Mouse (Mus musculus): Measurements from ENCODE around the gene Trip10.

DNA sequence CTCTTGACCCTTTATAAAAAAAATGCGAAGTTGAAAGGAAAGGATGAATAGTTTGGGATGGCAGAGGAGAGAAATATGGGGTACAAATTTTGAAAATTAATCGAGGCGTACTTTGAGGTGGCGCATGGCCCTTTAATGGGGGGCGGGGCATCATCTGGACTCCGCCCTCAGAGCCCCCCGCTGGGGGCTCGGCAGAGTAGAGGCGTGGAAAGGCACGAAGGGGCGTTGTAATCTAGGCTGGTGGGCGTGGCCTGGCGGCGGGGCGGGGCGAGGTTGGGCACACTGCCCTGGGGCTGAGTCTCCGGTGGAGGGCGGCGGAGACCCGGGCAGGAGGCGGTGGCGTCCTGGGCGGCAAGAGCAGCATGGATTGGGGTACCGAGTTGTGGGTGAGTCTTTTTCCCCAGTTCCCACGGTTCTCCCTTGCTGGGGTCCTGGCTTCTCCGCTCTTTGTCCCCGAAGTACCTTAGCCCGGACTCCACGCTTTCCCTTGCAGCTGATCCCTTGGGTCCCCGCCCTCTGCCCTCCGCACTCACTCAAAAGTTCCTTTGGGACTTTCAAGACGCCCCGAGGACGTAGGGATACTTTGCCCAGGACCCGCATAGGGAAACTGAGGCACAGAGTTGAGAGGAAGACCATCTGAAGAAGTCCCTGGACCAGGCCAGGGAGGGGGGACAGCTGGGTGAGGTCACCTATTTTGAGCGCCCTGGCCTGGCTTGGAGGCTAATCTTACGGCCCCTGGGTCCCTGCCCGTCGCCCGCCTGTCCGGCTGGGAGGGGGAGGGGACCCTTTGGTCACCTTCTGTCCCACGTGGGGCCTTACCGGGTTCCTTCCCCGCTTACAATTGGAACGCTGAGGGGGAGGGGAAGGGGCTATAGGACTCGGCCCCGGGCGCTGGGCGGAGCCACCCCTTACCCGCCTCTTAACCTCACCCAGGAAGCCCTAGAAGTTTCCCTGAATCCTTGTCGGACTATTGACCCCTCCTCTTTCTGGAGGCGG lies at the start of gene Trip10:
- peak; percentile 36; the same call in 1 of the 2 replicates for TF ChIP-seq CTCF (IDR thresholded peaks at IDR 0.05; ENCODE audit: control insufficient read depth, insufficient read depth, low read length)
- TF ChIP-seq POLR2A (IDR thresholded peaks at IDR 0.05; ENCODE audit: borderline replicate concordance, control insufficient read depth, low read depth, low read length): peak; percentile 40; the same call in 1 of the 2 replicates
